Mouse (Mus musculus): ENCODE data around the gene Cilp2.

GRCm38 (mm10) chr8:69876967-69877366 is 10.5 kb downstream of the Cilp2 start:
- TF ChIP-seq CHD2 (IDR thresholded peaks at IDR 0.05; ENCODE audit: low read depth, low read length) (no peak), HCFC1 (IDR thresholded peaks at IDR 0.05; ENCODE audit: borderline replicate concordance, insufficient read depth, low read length) (no peak), ZC3H11A (IDR thresholded peaks at IDR 0.05; ENCODE audit: borderline replicate concordance, low read depth, low read length) (no peak), ZNF384 (IDR thresholded peaks at IDR 0.05; ENCODE audit: low read depth, low read length) (no peak)
